8 mouse cellular contexts compared by ENCODE assay signal in genomic region chr15:93089347-93089746, GRCm38 (mm10).
DNase-seq lines count a peak whose midpoint lies in the region; ATAC-seq and TF ChIP-seq lines count a peak whose summit lies in the region.

No protein-coding gene starts in this region.

- peak; percentile 2 to 7 for DNase-seq in CD8-positive naive resting alpha-beta T cell, adult 2 months (ENCODE audit: low read depth in 2 of 2, low spot score in 2 of 2)
- peak; percentile 31 for DNase-seq in Muller cell, postnatal 12 days (ENCODE audit: inconsistent ontology term)
- DNase-seq in cerebellum, adult 9-11 months, result peak; percentile 9
- peak; percentile 6 to 13 for DNase-seq in gastrocnemius, adult 8-10 months (ENCODE audit: low spot score in 2 of 2)
- DNase-seq in layer of hippocampus, adult 8-10 months (ENCODE audit: low spot score in 2 of 2), result peak; percentile 39 to 76
- DNase-seq in lung, postnatal 25 days (ENCODE audit: low spot score), result peak; percentile 31
- no peak for DNase-seq in spleen, adult 2 months (ENCODE audit: low read depth in 1 of 2, low spot score in 2 of 2)

- peak; percentile 30; the same call in 1 of the 2 replicates for TF ChIP-seq CTCF in spleen, adult 2 months (IDR thresholded peaks at IDR 0.05; ENCODE audit: extremely low read depth, insufficient read depth, insufficient read length, insufficient replicate concordance)

- H3K27me3 ChIP-seq in spleen, adult 2 months (ENCODE audit: control insufficient read depth, insufficient read depth, low read length), result no peaks in the 10 kb centered on the region

- no peak for ATAC-seq in activated CD4-positive, CD25-positive, alpha-beta regulatory T cell, adult 4 months

- no peaks in the 10 kb centered on the region for H3K36me3 ChIP-seq in spleen, adult 2 months (ENCODE audit: control insufficient read depth, insufficient read depth, low read length)

- 34% methylated on average over 13 of the region's 13 CpGs for WGBS in spleen, adult 2 months

- no peak for TF ChIP-seq POLR2A in spleen, adult 2 months (IDR thresholded peaks at IDR 0.05; ENCODE audit: low read depth, low read length)

- H3K4me3 ChIP-seq in spleen, adult 2 months (ENCODE audit: extremely low read depth, insufficient read depth, insufficient read length), result no peak overlapping the region

- H3K4me1 ChIP-seq in spleen, adult 2 months (ENCODE audit: control insufficient read depth, insufficient read depth, insufficient read length), result no peaks in the 10 kb centered on the region

- H3K27ac ChIP-seq in spleen, adult 2 months (ENCODE audit: insufficient read depth, low read length), result no peak overlapping the region

Comparison
In these comparisons a context has a peak if more than half of its experiments do, and no peak if none do; other contexts are left out.
1. DNase-seq: peak in CD8-positive naive resting alpha-beta T cell, adult 2 months (2 of 2), Muller cell, postnatal 12 days (single experiment), cerebellum, adult 9-11 months (single experiment), gastrocnemius, adult 8-10 months (2 of 2), layer of hippocampus, adult 8-10 months (2 of 2) and lung, postnatal 25 days (single experiment); none in spleen, adult 2 months (0 of 2).